Comparison of ENCODE assay signal across 9 mouse cellular contexts in the genomic region with DNA sequence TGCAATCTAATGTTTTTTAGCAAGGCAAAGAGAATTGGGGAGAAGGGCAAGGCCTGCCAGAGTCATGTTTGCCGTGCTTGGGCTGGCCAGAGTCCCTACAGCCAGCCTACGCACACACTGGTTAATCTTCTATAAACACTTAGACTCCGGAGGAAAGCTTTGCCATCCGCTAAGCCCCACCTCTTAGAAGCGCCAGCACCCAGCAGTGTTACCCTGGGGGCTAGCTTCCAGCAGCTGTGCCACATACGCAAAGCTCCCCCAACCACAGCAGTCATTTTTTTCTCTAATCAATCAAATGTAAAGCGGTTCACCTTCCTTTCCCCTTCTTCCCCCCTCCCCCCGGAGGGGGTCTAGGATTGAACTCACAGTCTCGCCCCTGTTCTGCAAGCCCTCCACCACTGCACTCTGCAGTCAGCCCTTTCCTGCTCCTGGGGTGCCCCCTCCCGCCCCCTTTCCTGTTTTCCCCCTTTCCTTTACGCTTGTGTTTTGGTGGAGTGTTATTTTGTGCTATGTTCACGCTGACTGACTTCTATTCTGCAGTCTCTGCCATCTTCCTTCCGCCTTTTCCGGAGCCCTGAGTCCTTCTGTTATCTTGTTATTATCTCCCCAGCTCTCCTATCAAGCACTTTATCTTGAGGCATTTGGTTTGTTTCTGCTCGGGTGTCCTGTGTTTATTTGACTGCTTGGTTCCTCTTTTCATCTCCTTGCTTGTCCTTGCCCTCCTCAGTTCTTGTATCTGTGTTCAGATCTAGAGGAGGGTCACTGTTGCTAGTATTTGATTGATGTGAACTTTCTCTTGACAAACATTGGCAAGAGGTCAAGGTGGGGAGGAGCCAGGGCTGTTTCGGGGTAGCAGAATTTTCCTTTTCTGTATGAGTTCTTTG. TPM values are rescaled to one million over a fixed set of nuclear protein-coding genes. Genes with fewer than 3 reads are reported as not detected.
DNase-seq lines count a peak whose midpoint lies in the region; ATAC-seq and TF ChIP-seq lines count a peak whose summit lies in the region.
"Had no signal": no experiment of that assay in that cellular context is flagged by ENCODE, and none has a peak within 500 bp of the region (broad histone marks: within the 10 kb centered on the region; RNA-seq: fewer than 3 reads in every experiment).

No protein-coding gene starts in this region.

- 26% methylated on average over 16 of the region's 16 CpGs for WGBS in forebrain, embryonic 16.5 days
- WGBS in limb, embryonic 10.5 days, result 10% methylated on average over 16 of the region's 16 CpGs
- WGBS in midbrain, embryonic 13.5 days, result 16% methylated on average over 16 of the region's 16 CpGs

- H3K36me3 ChIP-seq in forebrain, embryonic 16.5 days (ENCODE audit: control insufficient read depth, insufficient read depth), result no peaks in the 10 kb centered on the region
- no peaks in the 10 kb centered on the region for H3K36me3 ChIP-seq in limb, embryonic 10.5 days
- no peaks in the 10 kb centered on the region for H3K36me3 ChIP-seq in midbrain, embryonic 13.5 days

- H3K9me3 ChIP-seq in forebrain, embryonic 16.5 days (ENCODE audit: control insufficient read depth, low read length), result no peaks in the 10 kb centered on the region
- no peaks in the 10 kb centered on the region for H3K9me3 ChIP-seq in limb, embryonic 10.5 days (replicated peaks)
- no peaks in the 10 kb centered on the region for H3K9me3 ChIP-seq in midbrain, embryonic 13.5 days

- peak overlapping the region; percentile 45 for H3K4me3 ChIP-seq in gastrocnemius, adult 2 months
- H3K4me3 ChIP-seq in forebrain, embryonic 16.5 days (replicated peaks; ENCODE audit: low read length), result no peak overlapping the region
- no peak overlapping the region for H3K4me3 ChIP-seq in limb, embryonic 10.5 days
- no peak overlapping the region for H3K4me3 ChIP-seq in midbrain, embryonic 13.5 days (replicated peaks)

- H3K4me1 ChIP-seq in forebrain, embryonic 16.5 days (replicated peaks; ENCODE audit: control insufficient read depth, insufficient read depth, low read length), result peaks cover 4% of the 10 kb centered on the region; the same call in 1 of the 2 replicates
- peaks cover 31% of the 10 kb centered on the region for H3K4me1 ChIP-seq in limb, embryonic 10.5 days
- peaks cover 21% of the 10 kb centered on the region for H3K4me1 ChIP-seq in midbrain, embryonic 13.5 days (replicated peaks)

- no peak for DNase-seq in gastrocnemius, adult 2 months
- DNase-seq in gastrocnemius, adult 8-10 months (ENCODE audit: low spot score in 2 of 2), result no peak
- peak; percentile 33 for DNase-seq in MEL-GATA-1-ER (ENCODE audit: extremely low read depth, low read depth)
- DNase-seq in limb, embryonic 10.5 days (ENCODE audit: low spot score), result no peak
- DNase-seq in right cerebral cortex, adult 18-20 months, result no peak
- no peak for DNase-seq in right cerebral cortex, adult 2 months (ENCODE audit: low spot score in 2 of 2)

- peak overlapping the region; percentile 40 for H3K27ac ChIP-seq in gastrocnemius, adult 2 months
- no peak overlapping the region for H3K27ac ChIP-seq in forebrain, embryonic 16.5 days (ENCODE audit: low read length)
- 0 out of 2 replicates have a peak overlapping the region, but pooled peaks have one; percentile 28 for H3K27ac ChIP-seq in limb, embryonic 10.5 days
- no peak overlapping the region for H3K27ac ChIP-seq in midbrain, embryonic 13.5 days

- H3K4me2 ChIP-seq in forebrain, embryonic 16.5 days (ENCODE audit: low read length), result peak overlapping the region; percentile 16; the same call in 1 of the 2 replicates
- peak overlapping the region; percentile 22; the same call in 1 of the 2 replicates for H3K4me2 ChIP-seq in midbrain, embryonic 13.5 days (replicated peaks)

- no peak for TF ChIP-seq CTCF in gastrocnemius, adult 2 months (IDR thresholded peaks at IDR 0.05)

- no peaks in the 10 kb centered on the region for H3K27me3 ChIP-seq in forebrain, embryonic 16.5 days (replicated peaks; ENCODE audit: control insufficient read depth, insufficient read depth, low read length)
- H3K27me3 ChIP-seq in limb, embryonic 10.5 days (ENCODE audit: low read depth, poor library complexity, severe bottlenecking), result 0 out of 2 replicates have a peak, but pooled peaks cover 4% of the 10 kb centered on the region
- no peaks in the 10 kb centered on the region for H3K27me3 ChIP-seq in midbrain, embryonic 13.5 days

- ATAC-seq in forebrain, embryonic 16.5 days, result no peak
- ATAC-seq in midbrain, embryonic 13.5 days, result no peak

- intact Hi-C loops in gastrocnemius, adult 2 months (cut with DNase I), result no loop called here

- no peak overlapping the region for H3K9ac ChIP-seq in forebrain, embryonic 16.5 days (replicated peaks; ENCODE audit: low read depth, low read length)
- no peak overlapping the region for H3K9ac ChIP-seq in midbrain, embryonic 13.5 days (replicated peaks)

RNA-seq across cellular contexts. Expression of gene Spocd1, which starts 15.0 kb away (rescaled TPM):
- not detected for total RNA-seq in gastrocnemius, adult 2 months (2021)
- not detected for total RNA-seq in gastrocnemius, adult 8-10 months (2022)
- not detected in 2 replicates for polyA plus RNA-seq in forebrain, embryonic 16.5 days (2015; fragmentation: Nextera tagmentation; extraction: Ambion mirVana)
- polyA plus RNA-seq in limb, embryonic 10.5 days (2016; fragmentation: Nextera tagmentation; extraction: Ambion mirVana), result 0.06 TPM in 1 of 2 replicates, not detected in the other
- not detected in 2 replicates for polyA plus RNA-seq in midbrain, embryonic 13.5 days (2015; fragmentation: Nextera tagmentation; extraction: Ambion mirVana)
- total RNA-seq: heart, adult 18-20 months had no signal

Comparison
In these comparisons a context has a peak if more than half of its experiments do, and no peak if none do; other contexts are left out.
1. H3K27ac ChIP-seq: peak in gastrocnemius, adult 2 months (single experiment) and limb, embryonic 10.5 days (single experiment); none in forebrain, embryonic 16.5 days (single experiment) and midbrain, embryonic 13.5 days (single experiment).